Mouse (Mus musculus): ENCODE results near the gene Tspan15.
A peak's percentile ranks its signal among the peaks of the same experiment; 100 is the strongest.

The Tspan15 gene

GRCm38 (mm10) chr10:62228126-62228525 lies 2.9 kb downstream of the Tspan15 start:
- DNase-seq (ENCODE audit: low spot score in 2 of 2) = no peak

- no peak for DNase-seq (ENCODE audit: low spot score in 2 of 2)
Measured at GRCm38 (mm10) chr10:62225839-62226238, 5.2 kb downstream of the Tspan15 start.

- no peak for DNase-seq (ENCODE audit: low spot score in 2 of 2)
Measured at GRCm38 (mm10) chr10:62224231-62224630, 6.8 kb downstream of the Tspan15 start.

GRCm38 (mm10) chr10:62222777-62223176 lies 8.3 kb downstream of the Tspan15 start:
- DNase-seq (ENCODE audit: low spot score in 2 of 2) = peak in 1 of 2 experiments; percentile 43

- no peak for DNase-seq (ENCODE audit: low spot score in 2 of 2)
Measured at GRCm38 (mm10) chr10:62221647-62222046, 9.4 kb downstream of the Tspan15 start.

GRCm38 (mm10) chr10:62220732-62221514 lies 10.1 kb downstream of the Tspan15 start:
- DNase-seq (ENCODE audit: low spot score in 2 of 2) = no peak

- DNase-seq (ENCODE audit: low spot score in 2 of 2) = no peak
Measured at GRCm38 (mm10) chr10:62218789-62219172, 12.3 kb downstream of the Tspan15 start.

- no peak for DNase-seq (ENCODE audit: low spot score in 2 of 2)
Measured at GRCm38 (mm10) chr10:62218044-62218788, 12.8 kb downstream of the Tspan15 start.

GRCm38 (mm10) chr10:62217196-62217595 lies 13.9 kb downstream of the Tspan15 start:
- DNase-seq (ENCODE audit: low spot score in 2 of 2) = no peak

GRCm38 (mm10) chr10:62216595-62216994 lies 14.5 kb downstream of the Tspan15 start:
- no peak for DNase-seq (ENCODE audit: low spot score in 2 of 2)

GRCm38 (mm10) chr10:62215633-62216032 lies 15.4 kb downstream of the Tspan15 start:
- no peak for DNase-seq (ENCODE audit: low spot score in 2 of 2)

GRCm38 (mm10) chr10:62215169-62215616 lies 15.9 kb downstream of the Tspan15 start:
- DNase-seq (ENCODE audit: low spot score in 2 of 2) = no peak

- no peak for DNase-seq (ENCODE audit: low spot score in 2 of 2)
Measured at GRCm38 (mm10) chr10:62211310-62211709, 19.7 kb downstream of the Tspan15 start.

- no peak for DNase-seq (ENCODE audit: low spot score in 2 of 2)
Measured at GRCm38 (mm10) chr10:62208241-62208896, 22.7 kb downstream of the Tspan15 start.

GRCm38 (mm10) chr10:62202574-62202973 lies 28.5 kb downstream of the Tspan15 start:
- DNase-seq (ENCODE audit: low spot score in 2 of 2) = no peak

- DNase-seq (ENCODE audit: low spot score in 2 of 2) = no peak
Measured at GRCm38 (mm10) chr10:62198891-62199290, 32.2 kb downstream of the Tspan15 start.

GRCm38 (mm10) chr10:62197403-62197802 lies 33.6 kb downstream of the Tspan15 start:
- DNase-seq (ENCODE audit: low spot score in 2 of 2) = no peak

GRCm38 (mm10) chr10:62195376-62195775 lies 35.7 kb downstream of the Tspan15 start:
- no peak for DNase-seq (ENCODE audit: low spot score in 2 of 2)

- DNase-seq (ENCODE audit: low spot score in 2 of 2) = no peak
Measured at GRCm38 (mm10) chr10:62194946-62195345, 36.1 kb downstream of the Tspan15 start.

GRCm38 (mm10) chr10:62194461-62194860 lies 36.6 kb downstream of the Tspan15 start:
- no peak for DNase-seq (ENCODE audit: low spot score in 2 of 2)

- DNase-seq (ENCODE audit: low spot score in 2 of 2) = no peak
Measured at GRCm38 (mm10) chr10:62194043-62194442, 37.0 kb downstream of the Tspan15 start.

- DNase-seq (ENCODE audit: low spot score in 2 of 2) = peak in 1 of 2 experiments; percentile 32
Measured at GRCm38 (mm10) chr10:62192701-62193157, 38.3 kb downstream of the Tspan15 start.

Measured in urinary bladder, postnatal 4 days (tissue).